Mouse (Mus musculus) gastrocnemius, adult 2 months (tissue): ENCODE measurements around the gene Mindy1. TPM values are rescaled to one million over a fixed set of nuclear protein-coding genes. Genes with fewer than 3 reads are reported as not detected.
A peak's percentile ranks its signal among the peaks of the same experiment; 100 is the strongest.

Source experiments
- DNase-seq: peaks from one replicate; pipeline ENCODE4 v3.0.0; 2022
- H3K27ac ChIP-seq: fragments of 200-600 bp; 2 replicates; pipeline ENCODE4 v1.8.1; 2022; ENCODE audit warnings: mild to moderate bottlenecking
- H3K4me3 ChIP-seq: fragments of 200-600 bp; 2 replicates; pipeline ENCODE4 v1.8.1; 2022; ENCODE audit warnings: mild to moderate bottlenecking, moderate library complexity
- CTCF ChIP-seq: fragments of 200-600 bp; IDR thresholded peaks from 2 replicates; pipeline ENCODE4 v1.8.1; 2022; ENCODE audit warnings: antibody characterized with exemption, mild to moderate bottlenecking, moderate library complexity
- intact Hi-C: fragments of 180-260 bp; cut with DNase I; formaldehyde crosslinking; loops from one replicate; pipeline ENCODE4 v1.15.1; 2025
- total RNA-seq, 2 experiments: library from RNA; stranded (reverse); gene quantifications; 2 replicates each; pipeline ENCODE4 v1.2.3; 2021

Gene Mindy1
- total RNA-seq, 2 experiments from 2014 or later, result 23.9 to 26.4 TPM

DNA sequence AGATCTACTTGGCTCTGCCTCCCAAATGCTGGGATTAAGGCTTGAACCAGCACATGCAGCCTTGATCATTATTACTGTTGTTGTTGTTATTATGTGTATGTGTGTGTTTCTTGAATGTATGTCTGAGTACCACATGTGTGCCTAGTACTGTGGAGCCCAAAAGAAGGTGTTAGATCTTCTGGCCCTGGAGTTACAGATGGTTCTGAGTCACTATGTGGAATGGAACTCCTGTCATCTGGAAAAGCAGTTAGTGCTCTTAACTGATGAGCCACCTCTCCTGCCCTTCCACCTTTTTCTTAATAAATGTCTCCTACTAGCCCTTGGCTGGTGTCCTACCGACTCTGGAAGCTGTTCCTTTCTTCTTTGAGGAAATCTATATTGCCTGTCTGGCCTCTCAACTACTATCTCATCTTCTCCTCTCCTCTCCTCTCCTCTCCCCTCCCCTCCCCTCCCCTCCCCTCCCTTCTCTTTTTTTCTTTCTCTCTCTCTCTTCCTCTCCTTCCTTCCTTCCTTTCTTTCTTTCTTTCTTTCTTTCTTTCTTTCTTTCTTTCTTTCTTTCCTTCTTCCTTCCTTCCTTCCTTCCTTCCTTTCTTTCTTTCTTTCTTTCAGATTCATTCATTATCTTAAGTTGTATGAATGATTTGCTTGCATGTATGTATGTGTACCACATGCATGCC, 33.3 kb upstream of the Mindy1 start:
- Histone ChIP-seq H3K27ac (no peak overlapping the region), H3K4me3 (no peak overlapping the region)
- no peak for TF ChIP-seq CTCF
- DNase-seq, result no peak
- intact Hi-C loops, result no loop called here

DNA sequence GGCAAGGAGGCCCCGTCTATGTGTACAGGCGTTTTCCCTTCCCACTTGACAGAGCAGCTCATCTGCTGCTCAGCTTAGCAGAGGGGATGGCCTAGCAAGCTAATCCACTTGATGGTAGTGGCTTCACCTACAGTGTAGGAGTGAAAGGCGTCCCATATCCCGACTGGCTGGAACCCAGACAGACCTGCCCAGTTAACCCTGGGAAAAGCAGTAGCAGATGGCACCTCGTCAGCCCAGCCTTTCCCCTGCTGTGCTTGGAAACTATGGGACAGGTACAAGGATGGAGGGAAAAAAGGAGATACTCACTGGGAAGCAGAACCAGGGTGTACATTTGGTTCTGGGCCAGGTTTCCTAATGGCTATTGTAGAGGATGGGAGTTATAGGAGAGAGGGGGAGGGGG, 30.8 kb upstream of the Mindy1 start:
- DNase-seq, result no peak
- TF ChIP-seq CTCF, result no peak
- intact Hi-C loops, result no loop called here
- H3K27ac ChIP-seq, result no peak overlapping the region
- H3K4me3 ChIP-seq, result no peak overlapping the region

- TF ChIP-seq CTCF, result no peak
- H3K27ac ChIP-seq, result no peak within 1 kb of the TSS
- intact Hi-C loops, result no loop called here
- no peak for DNase-seq
- no peak within 1 kb of the TSS for H3K4me3 ChIP-seq
Measured at GRCm38 (mm10) chr3:95250783-95251424, 30.2 kb upstream of the Mindy1 start, which contains the start of gene Bnipl. Gene Bnipl, minus strand, starts transcription at chr3:95251193.

GRCm38 (mm10) chr3:95256931-95257330, 24.2 kb upstream of the Mindy1 start:
- intact Hi-C loops, result no loop called here
- TF ChIP-seq CTCF, result no peak
- DNase-seq, result no peak
- H3K4me3 ChIP-seq, result no peak overlapping the region
- no peak overlapping the region for H3K27ac ChIP-seq

DNA sequence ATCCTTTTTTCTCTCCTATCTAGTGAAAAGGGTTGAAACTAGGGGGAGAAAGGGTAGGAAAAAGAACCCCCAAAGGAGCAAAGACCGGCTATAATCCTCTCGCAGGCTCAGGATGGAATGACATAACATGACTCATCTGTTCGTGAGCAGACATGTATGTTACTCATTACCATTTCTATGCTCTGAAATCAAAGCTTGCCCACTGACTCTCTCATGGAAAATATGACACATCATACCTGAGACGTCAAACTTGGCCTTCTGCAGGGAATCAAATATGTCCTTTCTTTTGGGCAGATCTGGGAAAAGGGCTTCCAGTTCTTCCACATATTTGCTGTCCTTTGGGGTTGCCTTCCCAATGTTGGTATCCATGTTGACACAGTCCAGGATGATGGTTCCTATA, 19.2 kb upstream of the Mindy1 start:
- intact Hi-C loops, result loop anchor here (5.0 kb wide), 2 partner anchors 45 to 120 kb away; partner anchors contain the start of genes Gabpb2 and Tnfaip8l2
- no peak for TF ChIP-seq CTCF
- no peak overlapping the region for H3K27ac ChIP-seq
- H3K4me3 ChIP-seq, result no peak overlapping the region
- no peak for DNase-seq

DNA sequence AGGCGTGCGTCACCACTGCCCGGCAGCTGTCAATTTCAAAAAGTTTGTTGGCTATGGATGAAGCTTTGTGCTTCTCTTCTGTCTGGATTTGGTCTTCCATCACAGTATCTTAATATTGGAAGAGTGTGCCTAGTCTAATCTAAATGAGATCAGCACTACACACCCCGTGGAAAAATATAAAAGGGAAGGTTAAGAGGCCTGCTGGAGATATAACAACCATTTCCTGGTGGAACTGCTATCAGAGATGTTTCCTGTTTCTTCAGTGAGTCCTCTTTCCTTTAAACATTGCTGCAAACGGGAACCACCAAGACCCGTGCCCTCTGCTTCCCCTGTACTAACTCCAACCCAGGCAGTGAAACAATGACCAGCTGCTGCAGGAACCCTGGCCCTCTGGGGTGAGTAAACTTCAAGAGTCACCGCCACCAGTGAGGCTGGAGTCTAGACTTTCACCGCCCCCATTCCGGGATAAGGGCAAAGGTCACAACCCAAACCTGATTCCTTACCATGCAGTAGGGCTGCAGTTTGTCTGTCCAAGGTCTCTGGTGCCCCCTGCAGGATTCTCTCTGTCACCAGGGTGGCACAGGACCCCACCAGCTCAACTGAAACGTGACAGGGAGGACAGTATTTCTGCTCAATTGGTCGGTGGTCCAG, 17.9 kb upstream of the Mindy1 start:
- TF ChIP-seq CTCF, result peak; percentile 88
- peak; percentile 89 for DNase-seq
- intact Hi-C loops, result loop anchor here (5.0 kb wide), 2 partner anchors 46 to 121 kb away; partner anchors contain the start of genes Gabpb2 and Tnfaip8l2
- peak overlapping the region; percentile 30; the same call in 1 of the 2 replicates for H3K4me3 ChIP-seq
- peak overlapping the region; percentile 87 for H3K27ac ChIP-seq

- intact Hi-C loops, result loop anchor here (5.0 kb wide), 2 partner anchors 47 to 122 kb away; partner anchors contain the start of genes Gabpb2 and Tnfaip8l2
- peak overlapping the region; percentile 1; the same call in 1 of the 2 replicates for H3K4me3 ChIP-seq
- TF ChIP-seq CTCF, result no peak
- H3K27ac ChIP-seq, result peak overlapping the region; percentile 87
- DNase-seq, result no peak
Measured at GRCm38 (mm10) chr3:95264724-95265123, 16.4 kb upstream of the Mindy1 start.

- DNase-seq, result no peak
- Histone ChIP-seq H3K27ac (peak overlapping the region; percentile 87), H3K4me3 (no peak overlapping the region; the same call in 1 of the 2 replicates)
- intact Hi-C loops, result no loop called here
- TF ChIP-seq CTCF, result peak; percentile 37
Measured at GRCm38 (mm10) chr3:95266052-95266451, 15.1 kb upstream of the Mindy1 start.

- Histone ChIP-seq H3K4me3 (no peak overlapping the region), H3K27ac (peak overlapping the region; percentile 87)
- intact Hi-C loops, result no loop called here
- no peak for DNase-seq
- TF ChIP-seq CTCF, result no peak
Measured at GRCm38 (mm10) chr3:95267855-95268254, 13.3 kb upstream of the Mindy1 start.

DNA sequence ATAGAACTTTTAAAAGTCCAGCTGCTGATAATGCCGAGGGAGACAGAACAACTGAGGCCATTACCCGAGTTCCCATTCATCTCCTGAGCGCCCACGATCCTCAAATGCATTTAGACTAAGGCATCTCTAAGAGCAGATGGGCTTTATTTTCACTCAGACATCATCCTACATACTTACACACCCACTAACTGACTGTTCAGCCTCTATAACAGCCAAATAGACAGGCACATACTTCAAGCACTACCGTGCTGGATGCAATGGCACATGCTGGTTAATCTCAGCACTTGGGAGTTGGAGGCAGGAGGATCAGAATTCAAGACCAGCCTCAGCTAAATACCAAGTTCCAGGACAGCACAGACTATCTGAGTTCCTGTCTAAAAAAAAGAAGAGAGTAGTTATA, 11.4 kb upstream of the Mindy1 start:
- no peak for TF ChIP-seq CTCF
- H3K27ac ChIP-seq, result peak overlapping the region; percentile 57; the same call in 1 of the 2 replicates
- DNase-seq, result no peak
- intact Hi-C loops, result no loop called here
- H3K4me3 ChIP-seq, result no peak overlapping the region

GRCm38 (mm10) chr3:95270766-95271364, 10.3 kb upstream of the Mindy1 start:
- no peak for TF ChIP-seq CTCF
- Histone ChIP-seq H3K4me3 (no peak overlapping the region), H3K27ac (peak overlapping the region; percentile 25; the same call in 1 of the 2 replicates)
- DNase-seq, result no peak
- intact Hi-C loops, result no loop called here

GRCm38 (mm10) chr3:95273471-95273870, 7.7 kb upstream of the Mindy1 start:
- TF ChIP-seq CTCF, result no peak
- DNase-seq, result no peak
- H3K27ac ChIP-seq, result peak overlapping the region; percentile 93
- H3K4me3 ChIP-seq, result no peak overlapping the region
- intact Hi-C loops, result no loop called here
